Mouse (Mus musculus): Measurements from ENCODE around the gene Wdr73. TPM values are rescaled to one million over a fixed set of nuclear protein-coding genes. Genes with fewer than 3 reads are reported as not detected.
"Not testable (repeated sequence)": the region's sequence is repeated elsewhere in the genome, so short reads cannot be mapped to it uniquely, and the experiment has no call there.

Gene Wdr73
- total RNA-seq (2021) = 10 to 100 TPM; 27.5 to 29.9 TPM
- long read RNA-seq, experiment 1, transcript Wdr73-205 (7 exons, 2,549 nt) = major isoform, 12 of 37 reads
- long read RNA-seq, experiment 1, transcript Wdr73-201 (8 exons, 2,114 nt) = major isoform, 12 of 37 reads
- long read RNA-seq, experiment 1, partial matches to known transcripts = 4 of 37 reads
- long read RNA-seq, experiment 1, other reads (novel, unspliced or antisense) = 7 of 37 reads
- long read RNA-seq, experiment 2, transcript Wdr73-201 (8 exons, 2,114 nt) = major isoform, 12 of 25 reads
- long read RNA-seq, experiment 2, transcript Wdr73-205 (7 exons, 2,549 nt) = minor isoform, 6 of 25 reads
- long read RNA-seq, experiment 2, partial matches to known transcripts = 1 of 25 reads
- long read RNA-seq, experiment 2, other reads (novel, unspliced or antisense) = 6 of 25 reads

DNA sequence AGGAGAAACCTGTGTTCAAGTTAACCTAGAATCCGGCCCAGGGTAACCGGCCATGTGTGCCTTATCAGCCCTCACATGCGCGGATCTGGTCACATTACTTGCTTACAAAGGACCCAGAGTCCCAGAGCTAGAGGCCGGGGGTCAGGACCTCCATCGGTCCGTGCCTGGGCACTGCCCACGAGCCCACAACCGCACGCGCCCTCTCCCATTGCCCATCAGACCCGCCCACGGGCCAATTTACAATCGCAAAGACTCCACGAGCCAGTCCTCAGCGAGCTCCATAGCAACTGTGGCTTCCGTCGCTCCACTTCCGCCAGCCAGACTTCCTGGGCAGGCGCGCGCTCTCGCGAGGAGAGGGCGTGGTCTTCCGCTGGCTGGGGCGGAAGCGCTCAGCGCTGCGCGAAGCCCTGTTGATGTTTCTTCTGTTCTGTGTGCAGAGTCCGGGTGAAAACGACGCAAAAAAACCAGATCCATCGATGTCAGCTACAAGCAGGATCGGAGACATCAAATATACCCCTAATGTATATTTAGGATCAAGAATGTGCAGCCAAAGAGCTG lies at the start of gene Wdr73:
TSS of gene Wdr73 (minus strand) at position 326 of the 558 bp plus-strand sequence.
- peak; percentile 87 to 93 for DNase-seq (ENCODE audit: low spot score in 2 of 2)

DNA sequence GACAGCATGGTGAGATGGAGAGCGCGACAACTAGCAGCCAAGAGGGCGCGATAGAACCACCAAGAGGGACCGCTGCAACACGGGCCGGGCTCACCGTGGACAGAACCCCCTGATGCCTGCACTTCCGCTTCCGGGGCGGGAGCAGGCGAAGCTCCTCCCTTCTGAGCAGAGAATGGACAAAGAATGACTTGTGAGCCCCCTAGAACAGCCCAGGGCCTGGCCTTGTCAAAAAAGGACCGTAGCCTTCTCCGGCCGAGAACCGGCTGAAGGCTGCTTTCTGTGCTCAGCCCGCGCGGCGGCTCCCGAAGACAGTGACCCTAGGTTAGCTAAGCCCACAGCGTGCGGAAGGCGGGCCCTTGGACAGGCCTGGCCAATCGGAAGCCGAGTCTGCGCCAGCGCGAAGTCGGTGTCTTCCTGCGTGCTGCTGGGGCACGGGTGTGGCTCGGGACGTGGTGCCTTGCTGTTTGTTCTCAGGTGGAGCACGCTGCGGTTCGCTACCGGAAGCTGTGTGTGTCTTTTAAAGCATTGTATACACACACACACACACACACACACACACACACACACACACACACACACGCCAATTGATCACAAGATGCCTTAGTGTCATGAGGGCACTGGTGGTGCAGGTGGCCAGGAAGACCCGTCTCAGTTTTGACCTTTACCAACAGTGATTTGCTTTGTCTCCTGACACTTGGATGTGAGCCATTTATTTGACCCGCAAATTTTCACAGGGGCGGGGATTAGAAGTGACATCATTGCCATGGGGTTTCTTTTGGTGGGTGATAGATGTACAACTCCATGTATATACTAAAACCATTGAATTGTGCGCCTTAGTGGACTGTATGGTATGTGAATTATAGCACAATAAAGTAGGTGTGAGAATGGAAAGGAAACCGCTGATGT lies 46.6 kb upstream of the Wdr73 start, which contains the start of gene Sec11a:
TSS of gene Sec11a (minus strand) at position 336 of the 906 bp plus-strand sequence.
- peak; percentile 93 to 96 for DNase-seq (ENCODE audit: low spot score in 2 of 2)

DNA sequence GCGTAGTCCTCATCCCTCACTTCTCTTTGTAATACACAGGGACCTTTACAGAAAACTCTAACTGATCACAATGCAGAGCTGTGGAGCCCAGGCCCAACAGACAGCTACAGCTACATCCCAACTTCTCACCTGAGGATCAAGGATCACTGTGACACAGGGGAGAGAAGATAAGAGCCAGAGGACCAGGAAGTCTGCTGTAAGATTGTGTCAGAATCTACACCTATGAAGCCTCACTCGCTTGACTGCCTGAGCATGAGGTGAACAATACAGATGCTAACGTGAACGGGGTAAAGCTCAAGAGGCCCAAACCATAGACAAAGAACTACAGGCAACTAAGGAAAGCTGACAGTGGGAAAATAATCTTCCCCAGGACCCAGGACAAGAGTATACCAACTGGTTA lies 38.7 kb upstream of the Wdr73 start:
- no peak for DNase-seq (ENCODE audit: low spot score in 2 of 2)

DNA sequence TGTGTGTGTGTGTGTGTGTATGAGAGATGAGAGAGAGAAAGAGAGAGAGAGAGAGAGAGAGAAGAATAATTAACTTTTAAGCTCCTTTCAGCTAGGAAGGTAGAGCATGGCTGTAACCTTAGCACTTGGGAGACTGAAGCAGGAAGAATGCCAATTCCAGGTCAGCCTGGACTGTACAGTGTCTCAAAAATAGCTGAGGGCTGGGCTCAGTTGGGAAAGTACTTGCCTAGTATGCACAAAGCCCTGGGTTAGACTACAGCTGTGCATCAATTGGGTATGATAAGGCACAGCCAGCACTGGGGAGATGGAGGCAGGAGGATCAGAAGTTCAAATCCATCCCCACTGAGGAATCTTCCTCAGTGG lies 36.2 kb upstream of the Wdr73 start:
- not testable (repeated sequence) for DNase-seq (ENCODE audit: low spot score in 2 of 2)

DNA sequence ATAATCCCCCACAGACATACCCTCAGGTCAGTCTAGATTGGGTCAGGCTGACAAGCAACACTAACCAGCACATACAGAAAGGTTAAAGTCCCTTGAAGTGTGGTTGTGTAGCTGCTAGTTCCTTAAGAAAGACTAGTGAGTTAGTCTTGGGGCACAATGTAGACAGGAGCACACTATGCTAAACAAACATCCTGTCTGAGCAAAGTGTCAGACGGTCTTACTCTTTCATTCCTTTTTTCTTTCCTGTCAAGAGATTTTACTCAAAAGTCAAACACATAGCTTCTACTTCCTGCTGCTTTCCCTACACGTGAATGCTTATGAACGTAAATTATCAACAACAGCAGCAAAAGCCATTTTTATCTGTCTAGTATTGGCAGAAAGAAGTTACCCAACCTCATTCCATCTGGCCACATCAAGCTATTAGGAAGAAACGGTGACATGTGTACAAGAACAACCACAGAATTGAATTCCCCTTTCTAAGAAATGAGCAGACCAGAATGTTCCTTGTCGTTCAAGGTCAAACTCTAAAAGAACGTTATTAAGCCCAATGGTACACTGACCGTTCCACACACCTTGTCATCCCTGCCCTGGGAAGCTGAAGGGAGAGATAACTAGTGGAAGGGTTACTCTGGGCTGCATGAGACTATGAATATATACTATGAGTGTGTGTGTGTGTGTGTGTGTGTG lies 35.7 kb upstream of the Wdr73 start:
- not testable (repeated sequence) for DNase-seq (ENCODE audit: low spot score in 2 of 2)

DNA sequence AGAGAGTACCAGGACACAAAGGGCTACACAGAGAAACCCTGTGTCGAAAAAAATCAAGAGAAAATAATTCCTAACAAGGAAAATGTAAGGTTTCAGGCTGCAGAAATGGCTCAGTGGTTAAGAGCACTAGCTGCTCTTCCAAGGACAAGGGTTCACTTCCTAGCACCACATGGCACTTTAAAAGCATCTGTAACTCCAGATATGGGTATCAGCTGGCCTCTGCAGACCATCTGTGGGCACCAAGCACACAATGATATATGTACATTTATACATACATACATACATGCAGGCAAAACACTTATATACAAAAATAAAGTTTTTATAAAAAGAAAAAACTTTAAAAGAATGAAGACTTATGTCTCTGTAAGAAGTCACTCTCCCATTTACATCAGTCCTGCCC lies 34.8 kb upstream of the Wdr73 start:
- DNase-seq (ENCODE audit: low spot score in 2 of 2) = no peak

DNA sequence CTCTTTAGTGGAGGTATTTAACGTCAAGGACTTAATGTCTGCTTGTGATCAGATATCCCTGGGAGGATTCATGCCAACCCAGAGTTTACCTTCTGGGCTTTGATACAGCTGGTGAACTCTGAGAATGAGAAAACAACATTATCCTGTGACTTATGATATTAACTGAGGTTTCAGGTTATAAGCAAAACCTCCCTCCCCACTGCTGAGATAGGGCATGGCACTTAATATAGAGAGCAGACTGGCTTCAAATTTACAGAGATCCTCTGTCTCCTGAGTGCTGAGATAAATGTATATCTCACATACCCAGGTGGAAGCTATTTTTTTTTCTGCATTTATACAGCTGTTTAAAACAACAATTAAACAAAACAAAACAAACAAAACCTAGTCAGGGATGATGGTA lies 31.7 kb upstream of the Wdr73 start:
- no peak for DNase-seq (ENCODE audit: low spot score in 2 of 2)

DNA sequence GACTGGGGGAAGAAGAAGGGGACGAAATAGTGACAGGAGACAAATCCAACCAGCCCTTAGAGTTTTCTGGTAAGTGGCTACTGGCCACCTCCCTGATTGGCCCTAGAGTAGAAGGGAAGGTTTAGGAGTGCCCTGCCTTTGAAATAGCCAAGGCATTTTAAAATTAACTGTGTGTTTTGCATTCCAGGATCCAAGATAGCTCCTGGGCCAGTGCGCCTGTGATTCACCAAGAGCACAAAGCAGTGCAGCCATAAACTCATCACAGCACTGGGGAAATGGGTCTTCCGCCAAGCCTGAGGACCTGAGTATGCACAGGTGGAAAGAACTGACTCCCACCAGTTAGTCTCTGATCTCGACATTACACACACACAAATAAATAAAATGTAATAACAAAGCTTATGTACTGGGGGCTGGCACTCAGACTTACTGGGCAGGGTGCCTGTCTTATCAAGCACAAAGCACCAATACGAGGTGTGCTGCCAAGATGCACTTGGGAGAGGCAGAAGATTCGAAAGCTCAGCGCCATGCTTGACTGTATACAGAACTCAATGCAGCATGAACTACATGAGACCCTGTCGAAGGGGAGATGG lies 30.6 kb upstream of the Wdr73 start:
- DNase-seq (ENCODE audit: low spot score in 2 of 2) = peak; percentile 5 to 24

DNA sequence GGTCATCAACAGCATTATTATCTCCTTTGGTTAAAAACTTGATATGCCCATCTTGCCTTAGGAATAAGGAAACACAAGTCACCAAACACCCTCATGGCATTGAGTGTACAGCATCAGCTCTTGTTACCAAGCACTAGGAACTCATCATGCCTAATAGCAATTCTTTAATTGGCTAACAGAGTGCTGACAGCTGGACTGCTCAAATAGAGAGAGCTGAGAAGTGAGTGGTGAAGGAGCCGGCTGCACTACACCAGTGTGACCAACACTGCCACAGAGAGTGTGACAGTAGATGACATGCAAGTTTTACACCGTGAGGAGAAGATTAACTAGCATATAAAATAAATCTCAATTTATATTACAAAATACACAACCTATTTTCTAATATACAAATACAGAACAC lies 22.1 kb upstream of the Wdr73 start:
- DNase-seq (ENCODE audit: low spot score in 2 of 2) = no peak

DNA sequence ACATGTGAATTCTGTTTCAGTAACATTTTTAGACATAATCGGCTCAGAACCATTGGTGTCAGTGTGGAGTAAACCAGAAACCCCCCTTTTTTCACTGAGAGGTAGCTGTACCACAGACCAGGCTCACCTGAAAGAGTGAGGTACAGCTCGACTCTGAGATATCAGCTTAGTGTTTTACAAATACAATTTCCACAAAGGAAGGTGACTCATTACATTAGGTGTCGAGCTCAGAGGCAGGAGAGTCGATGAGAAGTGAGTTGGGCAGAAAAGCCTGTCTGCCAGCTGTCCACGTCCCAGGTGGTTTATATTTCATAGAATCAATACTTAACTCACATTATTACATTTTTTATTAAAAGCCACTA lies 18.6 kb upstream of the Wdr73 start:
- DNase-seq (ENCODE audit: low spot score in 2 of 2) = no peak

DNA sequence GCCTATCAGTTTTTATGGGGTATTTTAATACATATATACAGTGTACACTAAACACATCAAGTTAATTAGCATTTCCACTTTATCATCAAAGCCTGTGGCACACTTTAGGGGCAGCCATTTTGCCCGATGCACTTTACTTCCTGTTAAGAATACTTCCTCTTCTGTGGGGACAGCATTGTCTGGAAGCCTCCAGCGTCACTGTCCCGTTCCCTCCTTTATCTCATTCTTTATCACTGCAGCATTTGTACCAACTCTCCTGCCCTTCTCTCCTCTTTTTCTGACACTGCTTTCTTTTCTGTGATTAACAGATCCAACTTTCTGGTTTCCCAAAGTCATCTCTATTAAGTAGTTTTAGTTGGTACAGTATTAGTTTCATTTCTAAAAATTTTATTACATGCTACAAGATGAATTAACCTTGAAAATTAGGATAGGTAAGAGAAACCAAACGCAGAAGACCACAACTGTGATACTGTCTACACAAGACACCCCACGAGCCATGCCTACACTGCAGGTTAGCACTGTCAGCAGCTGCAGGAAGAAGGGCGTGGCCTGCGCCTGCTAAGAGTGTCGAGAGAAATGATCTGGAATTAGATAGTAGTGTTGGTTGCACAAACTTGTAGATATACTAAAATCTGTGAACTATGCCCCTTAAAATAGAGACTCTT lies 18.0 kb upstream of the Wdr73 start:
- no peak for DNase-seq (ENCODE audit: low spot score in 2 of 2)

DNA sequence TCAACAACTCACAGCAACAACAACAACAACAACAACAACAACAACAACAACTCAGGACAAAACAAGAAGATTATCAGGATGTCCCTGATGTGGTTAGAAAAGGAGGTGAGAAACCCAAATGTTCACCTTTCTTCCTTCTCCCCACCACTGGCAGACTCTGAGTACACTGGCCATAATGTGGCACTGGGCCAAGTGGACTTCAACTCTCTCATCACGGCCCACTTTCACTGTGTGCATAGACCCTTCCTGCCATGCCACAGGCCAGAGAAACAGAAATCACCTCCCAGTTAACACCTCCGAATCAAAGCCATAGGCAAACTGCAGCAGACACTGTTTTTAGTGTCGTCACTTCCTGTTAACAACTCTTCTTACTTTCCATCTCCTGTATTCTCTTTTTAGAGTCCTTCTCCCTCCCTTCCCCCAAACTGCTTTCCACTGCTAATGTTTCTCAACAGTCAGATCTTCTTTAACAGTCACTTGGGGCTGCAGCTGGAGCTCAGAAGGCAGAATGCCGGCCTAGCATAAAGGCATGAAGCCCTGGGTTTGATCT lies 16.9 kb upstream of the Wdr73 start:
- no peak for DNase-seq (ENCODE audit: low spot score in 2 of 2)

DNA sequence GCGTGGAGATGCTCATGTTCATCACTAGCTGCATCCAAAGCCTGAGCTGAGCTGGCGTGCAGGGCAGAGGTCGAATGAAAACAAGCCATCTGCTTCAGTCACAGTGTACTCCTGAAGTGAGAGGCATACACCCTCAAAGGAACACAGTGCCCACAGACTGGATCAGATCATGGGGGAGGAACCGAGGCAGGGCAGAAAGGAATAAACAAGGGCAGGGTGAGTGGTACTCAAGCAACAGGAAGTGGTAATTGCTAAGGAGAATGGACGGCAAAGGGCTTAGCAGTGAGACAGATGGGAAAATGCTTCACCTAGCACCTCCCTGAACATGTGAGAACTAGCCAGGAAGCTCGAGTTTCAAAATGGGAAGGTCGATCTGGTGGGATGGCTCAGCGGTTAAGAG lies 11.4 kb upstream of the Wdr73 start:
- DNase-seq (ENCODE audit: low spot score in 2 of 2) = no peak

DNA sequence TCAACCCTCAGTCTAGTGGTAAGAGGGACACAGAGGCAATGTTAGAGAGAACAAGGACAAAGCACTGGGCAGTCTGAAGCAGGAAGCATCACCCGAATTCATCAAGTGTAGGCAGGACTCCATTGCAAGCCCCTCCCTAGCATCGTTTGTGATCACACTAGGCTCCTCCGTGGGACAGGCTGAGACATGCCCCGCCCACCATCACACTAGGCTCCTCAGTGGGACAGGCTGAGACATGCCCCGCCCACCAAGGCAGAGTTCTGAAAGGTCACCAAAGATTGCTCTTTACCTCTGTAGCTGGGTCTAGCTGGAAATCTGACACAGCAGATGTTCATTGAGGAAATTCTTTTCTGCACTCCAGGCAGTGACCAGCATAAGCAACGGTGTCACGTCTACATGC lies 10.0 kb upstream of the Wdr73 start:
- no peak for DNase-seq (ENCODE audit: low spot score in 2 of 2)

DNA sequence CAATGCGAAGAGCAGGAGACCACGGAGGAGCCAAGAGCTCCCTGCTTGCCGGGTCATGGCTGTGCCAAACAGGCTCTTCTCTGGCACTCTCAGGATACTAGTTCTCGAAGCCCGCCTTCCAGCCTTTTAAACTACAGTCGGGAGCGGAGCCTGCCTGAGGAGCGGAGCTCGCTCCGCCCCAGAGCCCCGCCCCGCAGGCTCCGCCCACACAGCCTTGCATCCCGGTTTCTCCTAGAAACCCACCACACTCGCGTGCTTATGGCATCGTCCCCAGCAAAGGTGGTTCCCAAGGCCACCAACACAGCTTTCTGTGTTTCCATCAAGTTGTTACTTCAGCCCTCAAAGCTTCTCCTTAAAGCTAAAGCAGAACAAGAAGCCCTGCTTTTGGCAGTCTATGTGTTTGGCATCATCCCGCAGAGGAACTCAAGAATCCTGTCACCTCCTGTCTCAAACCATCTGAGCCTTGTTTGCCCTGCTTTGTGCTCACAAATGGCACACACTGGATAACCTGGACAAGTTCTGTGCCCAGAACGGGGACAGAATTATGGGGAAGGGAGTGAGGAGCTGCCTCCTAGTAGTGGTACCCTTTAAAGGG lies 3.9 kb upstream of the Wdr73 start, which contains the start of gene Nmb:
TSS of gene Nmb (minus strand) at position 156 of the 595 bp plus-strand sequence.
- peak; percentile 61 to 65 for DNase-seq (ENCODE audit: low spot score in 2 of 2)

DNA sequence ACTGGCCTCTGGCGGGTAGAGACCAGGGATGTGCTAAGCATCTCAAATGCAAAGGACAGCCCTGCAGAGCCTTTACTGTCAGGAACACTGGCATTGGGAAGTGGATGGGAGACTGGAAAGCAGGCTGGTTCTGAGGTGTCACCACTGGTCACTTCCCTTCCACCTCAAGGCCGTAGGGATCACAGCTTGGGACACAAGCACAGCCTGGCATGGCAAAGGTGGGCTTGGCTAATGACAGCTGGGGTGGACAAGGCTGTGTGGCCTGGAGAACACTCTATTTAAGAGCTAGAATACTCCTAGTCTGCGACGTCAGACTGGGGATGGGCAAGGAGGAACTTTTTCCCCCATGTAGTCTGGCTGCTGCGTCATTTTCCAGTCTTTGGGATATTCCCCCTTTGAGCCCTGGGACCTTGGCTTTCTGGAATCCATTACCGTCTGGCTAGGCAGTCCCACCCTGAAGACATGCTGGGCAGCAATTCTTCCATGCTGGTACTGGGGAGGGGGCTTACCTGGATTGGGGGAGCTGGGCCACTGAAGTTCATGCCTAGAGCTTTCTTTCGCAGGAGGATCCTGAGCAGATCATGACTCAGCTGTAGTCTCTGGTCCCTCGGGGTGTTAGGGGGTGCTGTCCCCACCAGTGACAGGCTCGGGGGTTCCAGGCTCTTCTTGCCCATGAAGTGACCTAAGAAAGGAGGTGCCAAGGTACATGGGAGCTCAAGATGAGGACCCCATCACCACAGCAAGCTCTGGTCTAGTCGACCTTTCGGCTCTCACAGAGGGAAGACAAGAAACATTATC lies 2.8 kb upstream of the Wdr73 start:
- no peak for DNase-seq (ENCODE audit: low spot score in 2 of 2)

DNA sequence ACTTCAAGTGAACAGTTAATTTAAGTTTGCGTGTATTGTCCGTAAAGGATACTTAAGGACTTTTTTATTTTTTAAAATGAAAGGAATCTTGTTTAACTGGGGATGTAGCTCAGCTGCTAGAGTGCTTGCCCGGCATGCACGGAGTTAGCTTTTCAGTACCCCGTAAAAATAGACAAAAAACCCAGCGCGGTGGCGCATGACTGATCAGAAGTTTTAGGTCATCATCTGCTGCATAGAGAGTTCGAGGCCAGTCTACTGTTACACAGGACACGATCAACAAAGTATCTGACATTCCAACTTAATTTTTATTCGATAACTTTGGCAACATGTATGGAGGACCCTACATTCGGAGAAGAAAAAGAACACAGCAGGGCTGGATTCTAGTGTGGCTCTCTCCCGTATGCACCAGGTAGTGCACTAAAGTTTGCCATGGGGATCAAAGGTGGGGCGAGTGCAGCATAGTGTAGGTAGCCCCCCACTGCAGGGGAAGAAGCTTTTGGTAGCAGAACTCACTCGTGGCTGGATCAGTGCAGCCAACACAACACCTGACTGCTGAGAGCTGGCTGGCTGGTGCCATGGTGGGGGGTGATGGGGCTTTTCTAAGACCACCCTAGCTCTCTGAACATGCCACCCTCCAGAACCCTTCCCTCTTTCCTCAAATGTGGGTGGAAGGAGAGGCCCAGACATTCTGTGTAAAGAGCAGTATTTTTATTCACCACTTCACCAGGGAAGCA lies 639 bp upstream of the Wdr73 start:
- DNase-seq (ENCODE audit: low spot score in 2 of 2) = no peak

DNA sequence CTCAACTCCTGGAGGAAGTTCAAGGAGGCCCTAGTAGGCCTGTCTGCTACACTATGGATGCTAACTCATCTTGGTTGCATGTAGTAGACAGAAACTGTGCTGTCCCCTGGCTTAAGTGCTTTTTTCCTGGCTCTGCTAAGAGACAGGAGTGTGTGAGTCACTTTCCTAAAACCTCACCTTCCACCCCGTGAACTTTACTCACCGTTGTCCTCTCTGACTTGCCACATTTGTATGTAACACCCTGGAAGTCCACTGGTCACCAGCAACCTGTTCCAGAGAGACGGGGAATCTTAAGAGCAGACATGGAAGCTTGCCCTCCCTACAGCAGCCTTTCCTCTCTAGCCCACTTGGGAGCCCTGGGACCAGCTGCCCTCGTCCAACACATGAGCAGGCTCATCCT lies 3.3 kb downstream of the Wdr73 start:
- no peak for DNase-seq (ENCODE audit: low spot score in 2 of 2)
